8 mouse cellular contexts compared by ENCODE assay signal in genomic region chr6:3447404-3447803, GRCm38 (mm10). TPM values are rescaled to one million over a fixed set of nuclear protein-coding genes. Genes with fewer than 3 reads are reported as not detected.
DNase-seq lines count a peak whose midpoint lies in the region; TF ChIP-seq lines count a peak whose summit lies in the region.

No protein-coding gene starts in this region.

- no peaks in the 10 kb centered on the region for H3K36me3 ChIP-seq in megakaryocyte, embryonic 14.5 days (replicated peaks; ENCODE audit: low read length)

- H3K4me1 ChIP-seq in megakaryocyte, embryonic 14.5 days = no peaks in the 10 kb centered on the region

- no peak overlapping the region for H3K4me3 ChIP-seq in left cerebral cortex, adult 2 months
- H3K4me3 ChIP-seq in megakaryocyte, embryonic 14.5 days (replicated peaks) = peak overlapping the region; percentile 38

- peak; percentile 39 for DNase-seq in WW6 (ENCODE audit: low read depth, low spot score)
- DNase-seq in cerebellum, postnatal 25 days = peak; percentile 29 to 64
- DNase-seq in gastrocnemius, adult 8-10 months (ENCODE audit: low spot score in 2 of 2) = peak; percentile 18 to 24
- DNase-seq in hindlimb bud, embryonic 11.5 days (ENCODE audit: extremely low spot score, low read depth, low spot score) = peak; percentile 41
- peak; percentile 56 to 57 for DNase-seq in left cerebral cortex, adult 2 months (ENCODE audit: extremely low spot score in 1 of 2, low spot score in 2 of 2)
- DNase-seq in right cerebral cortex, postnatal 10 days (ENCODE audit: low spot score in 2 of 2) = peak; percentile 68 to 72
- peak; percentile 43 for DNase-seq in yolk sac, embryonic 10.5 days (ENCODE audit: low spot score)

- TF ChIP-seq CTCF in left cerebral cortex, adult 2 months (IDR thresholded peaks at IDR 0.05) = peak; percentile 99

- H3K27ac ChIP-seq in left cerebral cortex, adult 2 months = no peak overlapping the region

- intact Hi-C loops in left cerebral cortex, adult 2 months (cut with DNase I) = no loop called here

- no peaks in the 10 kb centered on the region for H3K9me3 ChIP-seq in megakaryocyte, embryonic 14.5 days

- no peaks in the 10 kb centered on the region for H3K27me3 ChIP-seq in megakaryocyte, embryonic 14.5 days (replicated peaks)

RNA-seq across cellular contexts. Expression of gene Samd9l, which starts 48.0 kb away (rescaled TPM):
- total RNA-seq in gastrocnemius, adult 8-10 months (2022) = 1 to 10 TPM; 2.4 to 4.3 (median 3.4) TPM
- total RNA-seq in left cerebral cortex, adult 2 months (2021) = 1 to 10 TPM; 3.7 to 3.9 TPM
- polyA plus RNA-seq in megakaryocyte, embryonic 14.5 days (2012; ENCODE audit: insufficient read depth, low replicate concordance) = 0.70 TPM in 1 of 2 replicates, not detected in the other

RNA-seq across cellular contexts. Expression of gene Hepacam2, which starts 50.7 kb away (rescaled TPM):
- under 1 TPM in 3 of 4 experiments, not detected in 1; 0.12 to 0.43 (median 0.16) TPM for total RNA-seq in gastrocnemius, adult 8-10 months (2022)
- under 1 TPM; 0.34 to 0.40 TPM for total RNA-seq in left cerebral cortex, adult 2 months (2021)
- polyA plus RNA-seq in megakaryocyte, embryonic 14.5 days (2012; ENCODE audit: insufficient read depth, low replicate concordance) = not detected in 2 replicates

RNA-seq across cellular contexts. Expression of gene Vps50, which starts 50.8 kb away (rescaled TPM):
- total RNA-seq in gastrocnemius, adult 8-10 months (2022) = 10 to 100 TPM; 20.1 to 24.6 (median 21.3) TPM
- 10 to 100 TPM; 56.1 to 61.2 TPM for total RNA-seq in left cerebral cortex, adult 2 months (2021)
- 1.6 TPM in 1 of 2 replicates, not detected in the other for polyA plus RNA-seq in megakaryocyte, embryonic 14.5 days (2012; ENCODE audit: insufficient read depth, low replicate concordance)
